8 mouse cellular contexts compared by ENCODE assay signal in the genomic region with DNA sequence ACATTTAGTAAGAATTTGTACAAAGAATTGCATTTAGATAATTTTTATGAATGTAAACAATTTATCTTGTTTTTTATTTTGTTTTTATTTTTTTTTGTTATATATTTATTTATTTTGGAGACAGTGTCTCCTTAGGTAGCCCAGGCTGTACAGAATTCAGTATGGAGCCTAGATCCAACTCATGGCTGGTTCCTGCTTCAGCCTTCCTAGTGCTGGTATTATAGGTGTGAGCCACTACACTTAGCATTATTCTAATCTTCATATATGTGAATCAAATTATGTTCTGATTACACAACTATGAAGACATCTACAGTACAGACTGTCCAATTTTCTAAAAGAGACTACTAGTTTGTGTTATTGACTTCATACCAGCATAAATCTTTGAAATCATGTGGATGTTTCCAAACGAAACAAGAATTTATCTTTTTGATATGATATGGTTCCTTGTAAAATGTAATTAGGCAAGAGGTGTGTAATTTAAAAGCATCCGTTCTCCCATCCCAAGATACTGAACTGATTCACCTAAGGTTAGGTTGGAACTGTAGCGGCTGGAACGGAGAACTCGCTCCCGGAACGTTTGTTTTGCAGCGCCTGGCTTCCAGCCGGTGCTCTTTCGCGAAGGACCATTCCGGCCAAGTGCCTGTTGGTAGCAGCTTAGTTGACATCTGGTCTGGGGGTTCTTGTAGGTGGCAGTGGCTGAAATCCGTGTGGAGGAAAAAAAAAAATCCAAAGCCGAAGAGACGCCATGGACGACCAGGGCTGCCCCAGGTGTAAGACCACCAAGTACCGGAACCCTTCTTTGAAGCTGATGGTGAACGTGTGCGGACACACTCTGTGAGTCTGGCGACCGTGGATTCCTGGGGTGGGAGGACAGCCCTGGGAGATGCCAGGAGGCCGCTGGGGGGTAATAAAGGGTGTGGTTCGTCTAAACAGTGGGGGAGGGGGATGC. TPM values are rescaled to one million over a fixed set of nuclear protein-coding genes. Genes with fewer than 3 reads are reported as not detected.
DNase-seq lines count a peak whose midpoint lies in the region; ATAC-seq and TF ChIP-seq lines count a peak whose summit lies in the region.

Gene Mnat1 (plus strand): TSS at position 625 of the 949 bp plus-strand sequence.

- peak; percentile 76 for DNase-seq in WW6 (ENCODE audit: low read depth, low spot score)
- DNase-seq in cerebellum, postnatal 4 days (ENCODE audit: low spot score in 2 of 2) = peak; percentile 79 to 88
- peak; percentile 87 for DNase-seq in gastrocnemius, adult 18-20 months (ENCODE audit: low spot score)
- DNase-seq in hindbrain, postnatal 0 days (ENCODE audit: low spot score) = peak; percentile 89
- peak; percentile 82 to 88 for DNase-seq in left cerebral cortex, adult 2 months (ENCODE audit: extremely low spot score in 1 of 2, low spot score in 2 of 2)
- peak; percentile 80 to 89 for DNase-seq in right cerebral cortex, adult 2 months (ENCODE audit: low spot score in 2 of 2)
- peak; percentile 79 for DNase-seq in urinary bladder, postnatal 14 days (ENCODE audit: low spot score)

- no peaks in the 10 kb centered on the region for H3K9me3 ChIP-seq in hindbrain, postnatal 0 days (ENCODE audit: low read length)

- peak within 1 kb of the TSS; percentile 67 for H3K9ac ChIP-seq in hindbrain, postnatal 0 days (replicated peaks; ENCODE audit: low read length)

- no peaks in the 10 kb centered on the region for H3K27me3 ChIP-seq in hindbrain, postnatal 0 days (ENCODE audit: insufficient read depth, low read length)

- ATAC-seq in hindbrain, postnatal 0 days = peak; percentile 80
- peak; percentile 98 for ATAC-seq in megakaryocyte, adult 5-6 weeks (ENCODE audit: poor library complexity, severe bottlenecking)

- intact Hi-C loops in left cerebral cortex, adult 2 months (cut with DNase I) = loop anchor here (5.0 kb wide), 1 partner anchor 164 kb away; the partner anchor contains the start of genes Slc38a6 and Trmt5

- peak within 1 kb of the TSS; percentile 71 for H3K4me2 ChIP-seq in hindbrain, postnatal 0 days (ENCODE audit: low read depth, low read length)

- H3K4me3 ChIP-seq in hindbrain, postnatal 0 days (ENCODE audit: low read length) = peak within 1 kb of the TSS; percentile 83
- peak within 1 kb of the TSS; percentile 84 for H3K4me3 ChIP-seq in left cerebral cortex, adult 2 months

- no peak for TF ChIP-seq CTCF in hindbrain, postnatal 0 days (IDR thresholded peaks at IDR 0.05; ENCODE audit: low read depth)
- no peak for TF ChIP-seq CTCF in left cerebral cortex, adult 2 months (IDR thresholded peaks at IDR 0.05)

- 0 out of 2 replicates have a peak, but pooled peaks cover 5% of the 10 kb centered on the region for H3K4me1 ChIP-seq in hindbrain, postnatal 0 days (ENCODE audit: insufficient read depth, low read length)

- H3K27ac ChIP-seq in hindbrain, postnatal 0 days = peak within 1 kb of the TSS; percentile 68; the same call in 1 of the 2 replicates
- H3K27ac ChIP-seq in left cerebral cortex, adult 2 months = peak within 1 kb of the TSS; percentile 66

- 1% methylated on average over 23 of the region's 23 CpGs for WGBS in hindbrain, postnatal 0 days

- no peaks in the 10 kb centered on the region for H3K36me3 ChIP-seq in hindbrain, postnatal 0 days (ENCODE audit: insufficient read depth, low read length)

RNA-seq across cellular contexts. Expression of gene Mnat1, which starts in this region (rescaled TPM):
- total RNA-seq in gastrocnemius, adult 18-20 months (2021) = 10 to 100 TPM; 18.2 to 18.8 TPM
- 14.6 and 17.4 TPM in 2 replicates for total RNA-seq in hindbrain, postnatal 0 days (2014; rRNA removed)
- 17.6 and 18.2 TPM in 2 replicates for polyA plus RNA-seq in hindbrain, postnatal 0 days (2015; fragmentation: Nextera tagmentation; extraction: Ambion mirVana)
- 10 to 100 TPM; 19.3 to 24.5 TPM for total RNA-seq in left cerebral cortex, adult 2 months (2021)
- 11.0 and 17.1 TPM in 2 replicates for total RNA-seq in megakaryocyte, adult 5-6 weeks (2015)
- 14.4 and 20.5 TPM in 2 replicates for total RNA-seq in megakaryocyte, adult 5-6 weeks (2017)

Comparison
In these comparisons a context has a peak if more than half of its experiments do, and no peak if none do; other contexts are left out.
1. Peak in every context shown above with its lines: DNase-seq, ATAC-seq, H3K4me3 ChIP-seq and H3K27ac ChIP-seq.